ENCODE assay signal across 23 mouse cellular contexts in the genomic region with DNA sequence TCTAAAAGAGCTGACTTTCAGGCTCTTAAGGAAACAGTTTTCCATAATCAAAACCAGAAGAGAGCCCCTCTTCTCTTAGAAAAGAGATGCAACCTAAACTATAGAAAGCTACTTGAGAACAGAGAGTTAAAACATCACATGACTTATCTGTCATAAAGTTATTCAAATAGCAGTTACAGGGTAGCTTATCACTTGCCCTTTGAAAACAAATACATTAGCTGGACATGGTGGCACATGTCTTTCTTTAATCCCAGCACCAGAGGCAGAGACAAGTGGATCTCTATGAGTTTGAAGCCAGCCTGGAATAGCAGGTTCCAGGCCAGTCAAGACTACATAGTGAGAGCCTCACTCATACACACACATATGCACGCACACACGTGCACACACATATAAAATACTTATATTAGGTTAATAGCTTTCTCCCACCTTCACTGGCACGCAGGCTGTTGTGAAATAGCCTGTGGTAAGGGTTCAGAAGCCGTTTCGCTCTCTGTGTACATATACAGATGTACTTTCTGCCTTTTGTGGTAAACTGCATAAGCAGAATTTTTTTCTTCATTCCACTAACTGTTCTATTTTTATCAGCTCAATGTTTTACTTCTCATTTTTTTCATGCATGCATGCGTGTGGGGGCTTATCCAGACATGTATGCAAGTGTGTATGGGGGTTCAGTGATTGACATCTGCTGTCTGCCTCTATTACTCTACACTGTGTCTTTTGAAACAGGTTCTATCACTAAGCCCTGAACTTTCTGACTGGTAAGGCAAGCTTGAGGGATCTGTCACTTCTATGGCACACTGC.
DNase-seq lines count a peak whose midpoint lies in the region; ATAC-seq and TF ChIP-seq lines count a peak whose summit lies in the region.
"Had no signal": no experiment of that assay in that cellular context is flagged by ENCODE, and none has a peak within 500 bp of the region (broad histone marks: within the 10 kb centered on the region; RNA-seq: fewer than 3 reads in every experiment).

No protein-coding gene starts in this region.

- H3K4me1 ChIP-seq in heart, postnatal 0 days (ENCODE audit: control insufficient read depth, insufficient read depth), result 0 out of 2 replicates have a peak, but pooled peaks cover 3% of the 10 kb centered on the region
- peaks cover 4% of the 10 kb centered on the region; the same call in 1 of the 2 replicates for H3K4me1 ChIP-seq in bone marrow, adult 2 months (ENCODE audit: control insufficient read depth, insufficient read depth, low read length)
- H3K4me1 ChIP-seq in intestine, embryonic 16.5 days (ENCODE audit: control insufficient read depth, insufficient read depth, low read length), result peaks cover 4% of the 10 kb centered on the region; the same call in 1 of the 2 replicates
- H3K4me1 ChIP-seq in stomach, embryonic 16.5 days (ENCODE audit: control insufficient read depth, insufficient read depth, low read length), result no peaks in the 10 kb centered on the region
- H3K4me1 ChIP-seq: forebrain, embryonic 13.5 days; hindbrain, embryonic 15.5 days; midbrain, embryonic 15.5 days; neural tube, embryonic 12.5 days; stomach, embryonic 15.5 days had no signal

- no peak overlapping the region for H3K4me3 ChIP-seq in heart, postnatal 0 days (ENCODE audit: low read depth, low read length)
- H3K4me3 ChIP-seq in bone marrow, adult 2 months (replicated peaks; ENCODE audit: control insufficient read depth, low read depth, low read length), result no peak overlapping the region
- H3K4me3 ChIP-seq in intestine, embryonic 16.5 days (ENCODE audit: low read length), result no peak overlapping the region
- H3K4me3 ChIP-seq in stomach, embryonic 16.5 days (replicated peaks; ENCODE audit: low read length), result no peak overlapping the region
- H3K4me3 ChIP-seq: embryonic facial prominence, embryonic 13.5 days; forebrain, embryonic 13.5 days; gastrocnemius, adult 2 months; heart, embryonic 12.5 days; hindbrain, embryonic 15.5 days; layer of hippocampus, adult 2 months; midbrain, embryonic 15.5 days; neural tube, embryonic 12.5 days; stomach, embryonic 15.5 days had no signal

- H3K9ac ChIP-seq in heart, postnatal 0 days (replicated peaks; ENCODE audit: low read depth, low read length), result no peak overlapping the region
- no peak overlapping the region for H3K9ac ChIP-seq in intestine, embryonic 16.5 days (ENCODE audit: low read depth, low read length)
- no peak overlapping the region for H3K9ac ChIP-seq in stomach, embryonic 16.5 days (ENCODE audit: low read length)
- H3K9ac ChIP-seq: embryonic facial prominence, embryonic 13.5 days; forebrain, embryonic 13.5 days; heart, embryonic 12.5 days; hindbrain, embryonic 15.5 days; liver, embryonic 14.5 days; midbrain, embryonic 15.5 days; neural tube, embryonic 12.5 days; stomach, embryonic 15.5 days had no signal

- H3K9me3 ChIP-seq in heart, postnatal 0 days (replicated peaks; ENCODE audit: control insufficient read depth, low read length), result no peaks in the 10 kb centered on the region
- no peaks in the 10 kb centered on the region for H3K9me3 ChIP-seq in intestine, embryonic 16.5 days (ENCODE audit: control insufficient read depth, low read length)
- H3K9me3 ChIP-seq in stomach, embryonic 16.5 days (replicated peaks; ENCODE audit: control insufficient read depth, low read length), result no peaks in the 10 kb centered on the region
- H3K9me3 ChIP-seq: embryonic facial prominence, embryonic 13.5 days; forebrain, embryonic 13.5 days; heart, embryonic 12.5 days; hindbrain, embryonic 15.5 days; midbrain, embryonic 15.5 days; neural tube, embryonic 12.5 days; stomach, embryonic 15.5 days had no signal

- DNase-seq in heart, postnatal 0 days (ENCODE audit: low spot score), result no peak
- DNase-seq in heart, postnatal 25 days (ENCODE audit: low spot score), result no peak
- DNase-seq in spleen, adult 18-20 months, result no peak
- DNase-seq in right cerebral cortex, adult 18-20 months, result no peak
- DNase-seq: adrenal gland, postnatal 14 days; cerebellum, adult 11-12 months; cerebellum, postnatal 10 days; gastrocnemius, adult 2 months; kidney, postnatal 25 days; right cerebral cortex, postnatal 25 days; thymus, adult 2 months had no signal

- TF ChIP-seq CTCF in heart, postnatal 0 days (IDR thresholded peaks at IDR 0.05; ENCODE audit: low read depth), result no peak
- no peak for TF ChIP-seq CTCF in bone marrow, adult 2 months (IDR thresholded peaks at IDR 0.05; ENCODE audit: control insufficient read depth, insufficient read depth, low read length)

- H3K27ac ChIP-seq in heart, postnatal 0 days (ENCODE audit: low read depth), result peak overlapping the region; percentile 72
- peak overlapping the region; percentile 43; the same call in 1 of the 2 replicates for H3K27ac ChIP-seq in bone marrow, adult 2 months (ENCODE audit: control insufficient read depth, insufficient read depth, low read depth, low read length, poor library complexity)
- H3K27ac ChIP-seq in intestine, embryonic 16.5 days (ENCODE audit: low read length), result peak overlapping the region; percentile 45
- peak overlapping the region; percentile 3; the same call in 1 of the 2 replicates for H3K27ac ChIP-seq in stomach, embryonic 16.5 days (ENCODE audit: low read length)
- H3K27ac ChIP-seq: embryonic facial prominence, embryonic 13.5 days; forebrain, embryonic 13.5 days; gastrocnemius, adult 2 months; hindbrain, embryonic 15.5 days; layer of hippocampus, adult 2 months; liver, embryonic 14.5 days; midbrain, embryonic 15.5 days; neural tube, embryonic 12.5 days; stomach, embryonic 15.5 days had no signal

- no peak for TF ChIP-seq POLR2A in bone marrow, adult 2 months (IDR thresholded peaks at IDR 0.05; ENCODE audit: borderline replicate concordance, control insufficient read depth, low read depth, low read length)

- H3K27me3 ChIP-seq in heart, postnatal 0 days (ENCODE audit: control insufficient read depth, insufficient read depth, low read length), result no peaks in the 10 kb centered on the region
- no peaks in the 10 kb centered on the region for H3K27me3 ChIP-seq in intestine, embryonic 16.5 days (replicated peaks; ENCODE audit: control insufficient read depth, insufficient read depth, low read length)
- H3K27me3 ChIP-seq in stomach, embryonic 16.5 days (ENCODE audit: control insufficient read depth, insufficient read depth, low read length), result no peaks in the 10 kb centered on the region
- H3K27me3 ChIP-seq: embryonic facial prominence, embryonic 13.5 days; forebrain, embryonic 13.5 days; heart, embryonic 12.5 days; hindbrain, embryonic 15.5 days; midbrain, embryonic 15.5 days; neural tube, embryonic 12.5 days; stomach, embryonic 15.5 days had no signal

- no peak overlapping the region for H3K4me2 ChIP-seq in heart, postnatal 0 days (ENCODE audit: low read depth, low read length)
- no peak overlapping the region for H3K4me2 ChIP-seq in intestine, embryonic 16.5 days (ENCODE audit: low read depth, low read length)
- H3K4me2 ChIP-seq in stomach, embryonic 16.5 days (ENCODE audit: low read depth, low read length), result no peak overlapping the region
- H3K4me2 ChIP-seq: embryonic facial prominence, embryonic 13.5 days; forebrain, embryonic 13.5 days; heart, embryonic 12.5 days; hindbrain, embryonic 15.5 days; midbrain, embryonic 15.5 days; neural tube, embryonic 12.5 days; stomach, embryonic 15.5 days had no signal

- intact Hi-C loops in heart, postnatal 25 days (cut with DNase I), result no loop called here

- no peak for TF ChIP-seq EP300 in heart, postnatal 0 days (IDR thresholded peaks at IDR 0.05; ENCODE audit: low read depth)

- no peak for ATAC-seq in heart, postnatal 0 days (ENCODE audit: insufficient read depth, low read depth)
- ATAC-seq in intestine, embryonic 16.5 days, result peak; percentile 73
- no peak for ATAC-seq in stomach, embryonic 16.5 days (ENCODE audit: insufficient read depth, low FRiP score)
- ATAC-seq: forebrain, embryonic 13.5 days; midbrain, embryonic 15.5 days had no signal

- H3K36me3 ChIP-seq in heart, postnatal 0 days (replicated peaks; ENCODE audit: control insufficient read depth, insufficient read depth, low read length), result peaks cover 34% of the 10 kb centered on the region
- no peaks in the 10 kb centered on the region; the same call in 1 of the 2 replicates for H3K36me3 ChIP-seq in intestine, embryonic 16.5 days (ENCODE audit: control insufficient read depth, insufficient read depth, low read length)
- 0 out of 2 replicates have a peak, but pooled peaks cover 2% of the 10 kb centered on the region for H3K36me3 ChIP-seq in stomach, embryonic 16.5 days (ENCODE audit: control insufficient read depth, insufficient read depth, low read length)

- WGBS in heart, postnatal 0 days, result 82% methylated on average over 6 of the region's 6 CpGs
- WGBS in bone marrow, adult 2 months, result 8% methylated on average over 6 of the region's 6 CpGs
- 83% methylated on average over 6 of the region's 6 CpGs for WGBS in intestine, embryonic 16.5 days
- 85% methylated on average over 6 of the region's 6 CpGs for WGBS in stomach, embryonic 16.5 days

Comparison
In these comparisons a context has a peak if more than half of its experiments do, and no peak if none do; other contexts are left out.
1. H3K27ac ChIP-seq: peak in every context shown above with its lines; median percentile 72 in heart, postnatal 0 days; 45 in intestine, embryonic 16.5 days; 43 in bone marrow, adult 2 months; 3 in stomach, embryonic 16.5 days.